Mouse (Mus musculus) liver, postnatal 0 days (tissue): ENCODE measurements at regions not wholly inside any gene's neighbourhood (a gene's known extent, or its start where the extent isn't known, plus 50 kb on each side); places are given as distances from the start of the nearest gene placed in this dataset.

Experiments used
- CTCF ChIP-seq: sonication (generic); IDR thresholded peaks from 2 replicates; pipeline ENCODE4 v1.5.1; 2016; ENCODE audit warnings: antibody characterized with exemption, low read depth
- EP300 ChIP-seq: IDR thresholded peaks from 2 replicates; pipeline ENCODE4 v1.6.1; 2016; ENCODE audit warnings: antibody characterized with exemption, low read depth, mild to moderate bottlenecking

GRCm38 (mm10) chr7:111316479-111316990 lies 233.7 kb upstream of the Eif4g2 start:
- TF ChIP-seq CTCF (no peak), EP300 (no peak)
